Mouse (Mus musculus): ENCODE results near the gene Ttc28. TPM values are rescaled to one million over a fixed set of nuclear protein-coding genes. Genes with fewer than 3 reads are reported as not detected.
A peak's percentile ranks its signal among the peaks of the same experiment; 100 is the strongest.

The Ttc28 gene
- polyA plus RNA-seq, 1 experiment from 2014 or later, result 5.8 TPM

MicroRNA genes within 50 kb of the gene (microRNA counts, 519-probe panel; counts per million panel counts)
- 1,966 counts per million, percentile 20 among the panel's probes with 10 or more counts for microRNA mmu-miR-701

Small RNA genes within 50 kb of the gene (microRNA-seq; reads per million reads assigned to microRNA genes)
- gene Mir701, result 52.2 reads per million, percentile 45 among the genes with 10 or more reads in this experiment

Other genes starting within 250 kb of the Ttc28 start
- 32.8 and 36.2 TPM in 2 replicates for gene Noc4l, start 226.4 kb upstream of the Ttc28 start, polyA plus RNA-seq (2015; fragmentation: Nextera tagmentation; extraction: Ambion mirVana)
- gene Ddx51, start 226.4 kb upstream of the Ttc28 start, polyA plus RNA-seq (2015; fragmentation: Nextera tagmentation; extraction: Ambion mirVana), result 13.9 and 14.8 TPM in 2 replicates
- 26.0 and 28.9 TPM in 2 replicates for gene Ep400, start 109.1 kb upstream of the Ttc28 start, polyA plus RNA-seq (2015; fragmentation: Nextera tagmentation; extraction: Ambion mirVana)
- 31.3 and 33.9 TPM in 2 replicates for gene Pus1, start 99.1 kb upstream of the Ttc28 start, polyA plus RNA-seq (2015; fragmentation: Nextera tagmentation; extraction: Ambion mirVana)
- gene Ulk1, start 69.7 kb upstream of the Ttc28 start, polyA plus RNA-seq (2015; fragmentation: Nextera tagmentation; extraction: Ambion mirVana), result 10.0 and 13.1 TPM in 2 replicates
- 22.5 and 23.1 TPM in 2 replicates for gene Hscb, start 40.0 kb upstream of the Ttc28 start, polyA plus RNA-seq (2015; fragmentation: Nextera tagmentation; extraction: Ambion mirVana)
- 17.1 and 19.0 TPM in 2 replicates for gene Chek2, start 39.8 kb upstream of the Ttc28 start, polyA plus RNA-seq (2015; fragmentation: Nextera tagmentation; extraction: Ambion mirVana)